Mouse (Mus musculus): ENCODE measurements around the gene AV320801.
"Not testable (repeated sequence)": the region's sequence is repeated elsewhere in the genome, so short reads cannot be mapped to it uniquely, and the experiment has no call there.

- TF ChIP-seq CTCF, POLR2A (IDR thresholded peaks at IDR 0.05; ENCODE audit: extremely low read depth, insufficient read depth, low read length): not testable (repeated sequence)
Measured at GRCm38 (mm10) chrX:135494288-135494687, at the start of gene AV320801.

Data from cortical plate, adult 2 months (tissue).